Mouse (Mus musculus) liver, embryonic 12.5 days (tissue): ENCODE measurements around the gene Mboat1. TPM values are rescaled to one million over a fixed set of nuclear protein-coding genes. Genes with fewer than 3 reads are reported as not detected.

ENCODE experiments used
- ATAC-seq: fragments of 200-750 bp; cut with Nextera tagmentation; 2 replicates; pipeline ENCODE4 v1.8.0; 2017; ENCODE audit warnings: moderate number of reproducible peaks, mild to moderate bottlenecking, moderate library complexity
- H3K27ac ChIP-seq: fragments of 300-500 bp; sonication (generic); 2 replicates; pipeline ENCODE4 v1.5.1; 2016; ENCODE audit warnings: mild to moderate bottlenecking
- H3K27me3 ChIP-seq: fragments of 300-500 bp; sonication (generic); replicated peaks from 2 replicates; pipeline ENCODE4 v1.6.1; 2016; ENCODE audit warnings: mild to moderate bottlenecking, moderate library complexity
- H3K36me3 ChIP-seq: fragments of 300-500 bp; sonication (generic); 2 replicates; pipeline ENCODE4 v1.6.1; 2016; ENCODE audit warnings: mild to moderate bottlenecking, moderate library complexity
- H3K4me1 ChIP-seq: fragments of 300-500 bp; sonication (generic); 2 replicates; pipeline ENCODE4 v1.6.1; 2016
- H3K4me2 ChIP-seq: fragments of 300-500 bp; sonication (generic); 2 replicates; pipeline ENCODE4 v1.6.1; 2016; ENCODE audit warnings: mild to moderate bottlenecking, moderate library complexity
- H3K4me3 ChIP-seq: fragments of 300-500 bp; sonication (generic); 2 replicates; pipeline ENCODE4 v1.5.1; 2016; ENCODE audit warnings: mild to moderate bottlenecking, moderate library complexity
- H3K9ac ChIP-seq: fragments of 300-500 bp; sonication (generic); 2 replicates; pipeline ENCODE4 v1.6.1; 2016; ENCODE audit warnings: mild to moderate bottlenecking, moderate library complexity
- H3K9me3 ChIP-seq: fragments of 300-500 bp; sonication (generic); replicated peaks from 2 replicates; pipeline ENCODE4 v1.6.1; 2016; ENCODE audit warnings: mild to moderate bottlenecking, moderate library complexity
- WGBS: fragments of 180-500 bp; shearing (Covaris S2); methylation state at CpG from one replicate; pipeline ENCODE4 v1.1.7; 2016; ENCODE audit not compliant: insufficient replicate concordance; 5-methylcytosine and 5-hydroxymethylcytosine counted together
- polyA plus RNA-seq: library from polyadenylated mRNA; unstranded; fragments of >200 nt; fragmentation: Nextera tagmentation; extraction: Ambion mirVana; gene quantifications from 2 replicates; pipeline ENCODE4 v1.2.1, GENCODE M21; 2016

The Mboat1 gene
- polyA plus RNA-seq, 1 experiment from 2014 or later: 2.6 TPM

DNA sequence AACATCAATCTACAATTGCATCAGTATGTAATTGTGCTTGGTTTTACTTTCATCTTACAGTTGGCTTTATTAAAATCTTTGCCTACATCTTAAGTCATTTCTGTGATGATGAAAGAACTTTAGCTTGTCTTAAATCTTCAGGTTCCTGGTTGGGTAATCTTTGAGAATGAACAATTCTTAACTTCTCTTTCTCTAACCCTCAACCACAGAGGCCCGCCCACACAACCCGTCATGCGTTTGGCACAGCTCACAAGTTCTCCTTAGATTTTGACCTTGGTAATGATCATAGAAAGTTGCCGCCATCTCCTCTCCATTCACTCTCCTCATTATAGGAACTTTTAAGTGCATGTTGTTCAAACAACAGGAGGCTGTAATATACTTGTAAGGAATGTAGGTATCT lies 18.0 kb downstream of the Mboat1 start:
- no peak overlapping the region for H3K4me2 ChIP-seq
- H3K4me1 ChIP-seq: no peaks in the 10 kb centered on the region
- H3K36me3 ChIP-seq: no peaks in the 10 kb centered on the region
- H3K9ac ChIP-seq: no peak overlapping the region
- 49% methylated on average over 4 of the region's 4 CpGs for WGBS
- H3K27me3 ChIP-seq: no peaks in the 10 kb centered on the region
- ATAC-seq: no peak
- H3K4me3 ChIP-seq: no peak overlapping the region
- no peaks in the 10 kb centered on the region for H3K9me3 ChIP-seq
- no peak overlapping the region for H3K27ac ChIP-seq

GRCm38 (mm10) chr13:30159626-30160025 lies 23.3 kb downstream of the Mboat1 start:
- no peak for ATAC-seq
- Histone ChIP-seq H3K27me3 (no peaks in the 10 kb centered on the region), H3K36me3 (no peaks in the 10 kb centered on the region), H3K9ac (no peak overlapping the region), H3K4me1 (no peaks in the 10 kb centered on the region), H3K4me3 (no peak overlapping the region), H3K4me2 (no peak overlapping the region), H3K27ac (no peak overlapping the region), H3K9me3 (0 out of 2 replicates have a peak, but pooled peaks cover 4% of the 10 kb centered on the region)
- 77% methylated on average over 4 of the region's 4 CpGs for WGBS

GRCm38 (mm10) chr13:30163521-30163920 lies 27.2 kb downstream of the Mboat1 start:
- no peak overlapping the region for H3K27ac ChIP-seq
- no peaks in the 10 kb centered on the region for H3K27me3 ChIP-seq
- H3K4me2 ChIP-seq: no peak overlapping the region
- H3K4me1 ChIP-seq: no peaks in the 10 kb centered on the region
- no peak for ATAC-seq
- 79% methylated on average over 2 of the region's 2 CpGs for WGBS
- H3K9me3 ChIP-seq: 0 out of 2 replicates have a peak, but pooled peaks cover 4% of the 10 kb centered on the region
- H3K9ac ChIP-seq: no peak overlapping the region
- H3K36me3 ChIP-seq: no peaks in the 10 kb centered on the region
- H3K4me3 ChIP-seq: no peak overlapping the region

GRCm38 (mm10) chr13:30166138-30167090 lies 30.1 kb downstream of the Mboat1 start:
- Histone ChIP-seq H3K4me2 (no peak overlapping the region), H3K27me3 (no peaks in the 10 kb centered on the region), H3K9me3 (0 out of 2 replicates have a peak, but pooled peaks cover 4% of the 10 kb centered on the region), H3K9ac (no peak overlapping the region), H3K4me1 (no peaks in the 10 kb centered on the region), H3K36me3 (no peaks in the 10 kb centered on the region), H3K4me3 (no peak overlapping the region), H3K27ac (no peak overlapping the region)
- ATAC-seq: no peak
- WGBS: 43% methylated on average over 12 of the region's 14 CpGs

DNA sequence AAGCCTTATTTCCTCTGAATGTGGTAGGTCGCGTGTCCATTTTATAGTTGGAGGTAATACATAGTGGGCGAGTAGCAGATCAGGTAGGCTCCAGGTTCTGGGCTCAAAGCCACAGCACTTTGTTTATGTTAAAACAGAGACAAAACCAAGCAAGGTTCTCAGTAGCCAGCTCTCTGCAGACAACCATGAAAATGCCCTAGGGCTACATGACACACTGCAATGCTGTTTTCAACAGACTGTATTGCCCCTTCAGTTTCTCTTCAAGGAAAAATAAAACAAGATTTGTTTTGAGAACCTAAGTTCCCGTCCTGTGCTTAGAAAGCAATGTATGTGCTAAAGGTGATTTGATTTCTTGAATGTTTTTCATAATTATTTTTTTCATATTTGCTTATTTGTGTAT lies 31.2 kb downstream of the Mboat1 start:
- ATAC-seq: no peak
- 0 out of 2 replicates have a peak, but pooled peaks cover 3% of the 10 kb centered on the region for H3K9me3 ChIP-seq
- 74% methylated on average over 4 of the region's 4 CpGs for WGBS

GRCm38 (mm10) chr13:30168803-30169202 lies 32.5 kb downstream of the Mboat1 start:
- ATAC-seq: no peak
- Histone ChIP-seq H3K4me1 (no peaks in the 10 kb centered on the region), H3K9ac (no peak overlapping the region), H3K4me2 (no peak overlapping the region), H3K27me3 (no peaks in the 10 kb centered on the region), H3K36me3 (no peaks in the 10 kb centered on the region), H3K9me3 (no peaks in the 10 kb centered on the region), H3K4me3 (no peak overlapping the region), H3K27ac (no peak overlapping the region)
- 71% methylated on average over 4 of the region's 4 CpGs for WGBS

More for the DNA sequence above, 31.2 kb downstream of the Mboat1 start:
- Histone ChIP-seq H3K4me2 (no peak overlapping the region), H3K36me3 (no peaks in the 10 kb centered on the region), H3K4me1 (no peaks in the 10 kb centered on the region), H3K4me3 (no peak overlapping the region), H3K9ac (no peak overlapping the region), H3K27ac (no peak overlapping the region), H3K27me3 (no peaks in the 10 kb centered on the region)

DNA sequence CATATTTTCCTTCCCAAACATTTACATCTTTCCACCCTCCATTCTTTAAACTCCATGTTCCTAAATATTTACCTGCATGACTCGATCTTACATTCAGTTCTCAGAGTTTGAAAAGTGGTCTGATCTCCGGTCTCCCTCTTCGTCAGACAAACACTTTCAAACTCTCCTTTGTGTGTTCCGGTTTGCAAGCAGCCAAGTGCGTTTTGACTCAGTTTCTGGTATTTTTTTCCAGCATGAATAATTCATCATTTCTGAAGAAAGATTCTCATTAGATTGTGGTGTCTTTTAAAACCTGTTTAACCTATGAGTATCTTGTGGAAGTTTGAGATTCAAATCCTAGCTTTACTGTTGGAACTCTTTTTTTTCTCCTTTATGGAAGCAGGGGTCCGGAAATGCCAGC lies 33.8 kb downstream of the Mboat1 start:
- Histone ChIP-seq H3K4me1 (no peaks in the 10 kb centered on the region), H3K9ac (no peak overlapping the region), H3K27me3 (no peaks in the 10 kb centered on the region), H3K9me3 (no peaks in the 10 kb centered on the region), H3K4me3 (no peak overlapping the region), H3K36me3 (no peaks in the 10 kb centered on the region), H3K27ac (no peak overlapping the region), H3K4me2 (no peak overlapping the region)
- 80% methylated on average over 6 of the region's 6 CpGs for WGBS
- ATAC-seq: no peak

GRCm38 (mm10) chr13:30174586-30174985 lies 38.3 kb downstream of the Mboat1 start:
- Histone ChIP-seq H3K9me3 (no peaks in the 10 kb centered on the region), H3K4me1 (no peaks in the 10 kb centered on the region), H3K36me3 (no peaks in the 10 kb centered on the region), H3K9ac (no peak overlapping the region), H3K4me3 (no peak overlapping the region), H3K27ac (no peak overlapping the region), H3K4me2 (no peak overlapping the region), H3K27me3 (no peaks in the 10 kb centered on the region)
- no peak for ATAC-seq
- 85% methylated on average over 4 of the region's 4 CpGs for WGBS

- no peak overlapping the region for H3K4me3 ChIP-seq
- H3K9ac ChIP-seq: no peak overlapping the region
- ATAC-seq: no peak
- H3K36me3 ChIP-seq: no peaks in the 10 kb centered on the region
- H3K9me3 ChIP-seq: no peaks in the 10 kb centered on the region
- no peak overlapping the region for H3K4me2 ChIP-seq
- WGBS: 54% methylated on average over 6 of the region's 6 CpGs
- H3K27ac ChIP-seq: no peak overlapping the region
- no peaks in the 10 kb centered on the region for H3K27me3 ChIP-seq
- H3K4me1 ChIP-seq: no peaks in the 10 kb centered on the region
These were observed 41.1 kb downstream of the Mboat1 start for GRCm38 (mm10) chr13:30177356-30177755.

- H3K36me3 ChIP-seq: no peaks in the 10 kb centered on the region
- H3K27ac ChIP-seq: no peak overlapping the region
- no peak overlapping the region for H3K4me2 ChIP-seq
- H3K27me3 ChIP-seq: no peaks in the 10 kb centered on the region
- no peak overlapping the region for H3K4me3 ChIP-seq
- no peak for ATAC-seq
- no peaks in the 10 kb centered on the region for H3K9me3 ChIP-seq
- no peaks in the 10 kb centered on the region for H3K4me1 ChIP-seq
- 71% methylated on average over 6 of the region's 6 CpGs for WGBS
- H3K9ac ChIP-seq: no peak overlapping the region
These were observed 49.3 kb downstream of the Mboat1 start for GRCm38 (mm10) chr13:30185549-30185948.

- H3K27ac ChIP-seq: no peak overlapping the region
- H3K27me3 ChIP-seq: no peaks in the 10 kb centered on the region
- H3K9ac ChIP-seq: no peak overlapping the region
- no peak for ATAC-seq
- H3K4me2 ChIP-seq: no peak overlapping the region
- H3K4me1 ChIP-seq: no peaks in the 10 kb centered on the region
- H3K36me3 ChIP-seq: no peaks in the 10 kb centered on the region
- H3K9me3 ChIP-seq: no peaks in the 10 kb centered on the region
- WGBS: 48% methylated on average over 6 of the region's 6 CpGs
- no peak overlapping the region for H3K4me3 ChIP-seq
These were observed 49.7 kb downstream of the Mboat1 start for GRCm38 (mm10) chr13:30185959-30186358.

- no peak for ATAC-seq
These were observed 50.2 kb downstream of the Mboat1 start for GRCm38 (mm10) chr13:30186456-30186855.

More at GRCm38 (mm10) chr13:30186456-30186855, 50.2 kb downstream of the Mboat1 start:
- no peaks in the 10 kb centered on the region for H3K27me3 ChIP-seq
- no peaks in the 10 kb centered on the region for H3K36me3 ChIP-seq
- H3K4me3 ChIP-seq: no peak overlapping the region
- no peak overlapping the region for H3K27ac ChIP-seq
- H3K9me3 ChIP-seq: no peaks in the 10 kb centered on the region
- no peak overlapping the region for H3K9ac ChIP-seq
- no peak overlapping the region for H3K4me2 ChIP-seq
- H3K4me1 ChIP-seq: no peaks in the 10 kb centered on the region
- WGBS: 68% methylated on average over 8 of the region's 8 CpGs
